Mouse (Mus musculus): ENCODE results near the gene Trpv2.
"Not testable (repeated sequence)": the region's sequence is repeated elsewhere in the genome, so short reads cannot be mapped to it uniquely, and the experiment has no call there.

Gene Trpv2

GRCm38 (mm10) chr11:62647661-62648590 is 73.6 kb downstream of the Trpv2 start, which contains the start of gene Lrrc75a:
Lrrc75a (minus strand) TSS chr11:62648523.
- no peak for DNase-seq (ENCODE audit: low spot score in 2 of 2)

DNA sequence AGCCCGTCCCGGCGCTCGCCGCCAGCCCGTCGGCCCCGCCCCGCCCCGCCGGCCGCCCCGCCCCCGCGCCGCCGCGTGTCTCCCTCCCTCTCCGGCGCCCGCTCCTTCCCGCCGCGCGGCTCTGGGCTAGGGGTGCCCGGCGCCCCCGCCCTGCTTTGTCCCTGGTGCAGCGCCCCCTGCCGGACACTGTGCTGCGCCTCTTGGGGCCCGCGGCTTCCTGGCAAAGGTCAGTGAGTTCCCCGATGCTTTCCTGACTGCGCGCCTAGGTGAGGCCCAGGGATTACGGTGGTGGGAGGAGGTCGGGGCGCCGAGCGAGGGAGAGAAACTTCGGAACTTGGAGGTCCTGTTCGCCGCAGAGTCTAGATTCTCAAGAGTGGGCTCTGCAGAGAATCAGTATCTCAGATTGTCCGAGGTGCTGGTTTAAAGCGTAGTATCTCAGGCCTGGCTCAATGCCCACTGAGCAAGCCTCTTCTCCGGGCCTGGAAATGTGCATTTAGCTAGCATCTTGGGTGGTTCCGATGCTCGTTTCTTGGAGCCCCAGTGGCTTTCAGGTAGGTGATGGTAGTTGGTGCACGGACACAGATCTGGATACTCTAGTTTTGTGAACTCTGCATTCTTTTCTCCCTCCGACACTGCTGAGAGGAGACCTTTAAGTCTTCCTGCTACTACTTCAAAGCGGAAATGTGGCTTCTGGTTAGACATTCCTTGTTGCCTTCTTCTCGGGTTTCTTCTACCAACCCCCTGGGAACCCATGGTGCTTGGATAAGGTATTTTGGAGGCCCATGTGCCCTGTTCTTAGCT is 74.5 kb downstream of the Trpv2 start, which contains the start of gene Mmgt2:
Gene Mmgt2 (plus strand): TSS at position 74 of the 801 bp plus-strand sequence.
- peak; percentile 76 to 82 for DNase-seq (ENCODE audit: low spot score in 2 of 2)

GRCm38 (mm10) chr11:62649803-62650202 is 75.5 kb downstream of the Trpv2 start:
- not testable (repeated sequence) for DNase-seq (ENCODE audit: low spot score in 2 of 2)
